Mouse (Mus musculus): ENCODE results near the gene Chaf1a. TPM values are rescaled to one million over a fixed set of nuclear protein-coding genes. Genes with fewer than 3 reads are reported as not detected.
A peak's percentile ranks its signal among the peaks of the same experiment; 100 is the strongest.

The Chaf1a gene
- 26.8 and 30.2 TPM in 2 replicates for polyA plus RNA-seq (2016; fragmentation: Nextera tagmentation; extraction: Ambion mirVana)

- peaks cover 4% of the 10 kb centered on the region; the same call in 1 of the 2 replicates for H3K36me3 ChIP-seq
- H3K9ac ChIP-seq = peak within 1 kb of the TSS; percentile 59
- H3K4me3 ChIP-seq = peak within 1 kb of the TSS; percentile 61
- peak within 1 kb of the TSS; percentile 78 for H3K4me2 ChIP-seq (replicated peaks)
- WGBS = under 1% methylated on average over 68 of the region's 68 CpGs
- H3K4me1 ChIP-seq = peaks cover 21% of the 10 kb centered on the region
- H3K9me3 ChIP-seq (replicated peaks) = no peaks in the 10 kb centered on the region
- no peaks in the 10 kb centered on the region for H3K27me3 ChIP-seq
- peak within 1 kb of the TSS; percentile 69 for H3K27ac ChIP-seq
- peak; percentile 79 for ATAC-seq (ENCODE audit: low FRiP score)
Observed at GRCm38 (mm10) chr17:56040030-56040856, at the start of gene Chaf1a. Chaf1a (plus strand) TSS chr17:56040439.

DNA sequence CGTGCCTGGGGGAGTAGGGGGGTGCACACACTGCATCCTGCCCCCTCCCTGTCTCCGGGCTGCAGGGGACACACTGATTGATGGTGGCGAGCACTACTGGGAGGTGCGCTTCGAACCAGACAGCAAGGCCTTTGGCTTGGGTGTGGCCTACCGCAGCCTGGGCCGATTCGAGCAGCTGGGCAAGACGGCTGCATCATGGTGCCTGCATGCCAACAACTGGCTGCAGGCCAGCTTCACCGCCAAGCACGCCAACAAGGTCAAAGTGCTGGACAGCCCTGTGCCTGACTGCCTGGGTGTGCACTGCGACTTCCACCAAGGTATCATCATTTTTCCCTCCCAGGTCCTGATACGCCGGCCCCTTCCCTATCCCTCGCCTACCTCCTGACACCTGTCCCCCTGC lies 44.2 kb upstream of the Chaf1a start:
- H3K36me3 ChIP-seq = peaks cover 46% of the 10 kb centered on the region
- no peak overlapping the region for H3K4me3 ChIP-seq
- H3K9ac ChIP-seq = no peak overlapping the region
- peaks cover 3% of the 10 kb centered on the region; the same call in 1 of the 2 replicates for H3K4me1 ChIP-seq
- H3K9me3 ChIP-seq (replicated peaks) = no peaks in the 10 kb centered on the region
- no peak overlapping the region for H3K4me2 ChIP-seq (replicated peaks)
- WGBS = 88% methylated on average over 15 of the region's 15 CpGs
- H3K27ac ChIP-seq = no peak overlapping the region
- no peak for ATAC-seq (ENCODE audit: low FRiP score)
- H3K27me3 ChIP-seq = peaks cover 18% of the 10 kb centered on the region

GRCm38 (mm10) chr17:55999794-56000499 lies 40.3 kb upstream of the Chaf1a start:
- Histone ChIP-seq H3K4me3 (no peak overlapping the region), H3K36me3 (peaks cover 24% of the 10 kb centered on the region)
- peak; percentile 18; the same call in 1 of the 2 replicates for ATAC-seq (ENCODE audit: low FRiP score)

DNA sequence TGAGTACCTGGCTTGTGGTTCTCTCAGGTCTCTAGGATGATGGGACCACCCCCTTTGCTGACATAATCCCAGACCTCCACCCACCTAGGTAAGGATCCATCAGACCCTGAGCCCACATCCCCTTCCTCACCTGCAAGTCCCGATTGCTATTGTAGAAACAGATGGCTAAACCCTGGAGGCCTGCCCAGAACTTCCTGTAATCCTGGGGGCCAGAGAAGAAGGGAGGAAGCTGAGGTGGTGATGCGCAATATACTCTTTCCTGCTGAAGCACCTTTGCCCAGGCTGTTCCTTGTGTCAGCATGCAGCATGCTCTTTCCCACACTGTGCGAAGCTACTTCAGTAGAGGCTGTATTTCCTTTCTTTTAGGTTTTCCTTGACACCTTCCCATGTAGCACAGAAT lies 37.2 kb upstream of the Chaf1a start:
- H3K4me3 ChIP-seq = no peak overlapping the region
- H3K4me2 ChIP-seq (replicated peaks) = no peak overlapping the region
- no peak overlapping the region for H3K27ac ChIP-seq
- WGBS = 78% methylated on average over 3 of the region's 3 CpGs
- ATAC-seq (ENCODE audit: low FRiP score) = no peak
- H3K9me3 ChIP-seq (replicated peaks) = no peaks in the 10 kb centered on the region
- no peaks in the 10 kb centered on the region for H3K36me3 ChIP-seq
- H3K9ac ChIP-seq = no peak overlapping the region
- H3K4me1 ChIP-seq = peaks cover 7% of the 10 kb centered on the region
- peaks cover 29% of the 10 kb centered on the region for H3K27me3 ChIP-seq

More at GRCm38 (mm10) chr17:55999794-56000499, 40.3 kb upstream of the Chaf1a start:
- no peak overlapping the region for H3K27ac ChIP-seq
- WGBS = 10% methylated on average over 30 of the region's 30 CpGs
- no peak overlapping the region for H3K9ac ChIP-seq
- H3K4me2 ChIP-seq (replicated peaks) = 0 out of 2 replicates have a peak overlapping the region, but pooled peaks have one; percentile 24
- no peaks in the 10 kb centered on the region for H3K9me3 ChIP-seq (replicated peaks)
- H3K4me1 ChIP-seq = peaks cover 3% of the 10 kb centered on the region; the same call in 1 of the 2 replicates
- H3K27me3 ChIP-seq = peaks cover 26% of the 10 kb centered on the region

- H3K9ac ChIP-seq = 0 out of 2 replicates have a peak within 1 kb of the TSS, but pooled peaks have one; percentile 9
- peaks cover 14% of the 10 kb centered on the region for H3K4me1 ChIP-seq
- no peak within 1 kb of the TSS for H3K4me2 ChIP-seq (replicated peaks)
- no peaks in the 10 kb centered on the region for H3K9me3 ChIP-seq (replicated peaks)
- H3K4me3 ChIP-seq = no peak within 1 kb of the TSS
- 43% methylated on average over 10 of the region's 13 CpGs for WGBS
- H3K27me3 ChIP-seq = peaks cover 16% of the 10 kb centered on the region
- no peaks in the 10 kb centered on the region for H3K36me3 ChIP-seq
- no peak within 1 kb of the TSS for H3K27ac ChIP-seq
- ATAC-seq (ENCODE audit: low FRiP score) = no peak
Observed at GRCm38 (mm10) chr17:56005415-56006061, 34.7 kb upstream of the Chaf1a start, which contains the start of the genes Stap2 and Mpnd. Stap2 (minus strand) TSS chr17:56005584. Mpnd (plus strand) TSS chr17:56005711.

DNA sequence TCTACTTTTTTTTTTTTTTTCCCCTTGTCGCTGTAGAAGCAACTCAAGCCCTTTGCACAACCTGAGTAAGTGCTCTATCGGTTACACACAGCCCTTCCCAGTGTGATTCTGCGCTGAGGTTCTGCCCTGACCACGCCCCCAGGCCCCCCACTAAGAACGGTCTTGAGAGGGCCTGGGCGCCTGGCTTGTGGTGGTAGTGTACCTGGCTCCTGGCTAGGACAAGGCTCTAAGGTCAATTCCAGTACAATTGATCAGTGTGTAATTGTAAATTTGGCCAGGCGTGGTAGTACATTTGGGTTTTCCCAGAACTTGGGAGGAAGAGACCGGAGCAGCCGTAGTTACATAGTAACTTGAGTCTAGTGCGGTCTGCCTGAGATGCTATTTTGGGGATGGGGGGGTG lies 33.3 kb upstream of the Chaf1a start:
- Histone ChIP-seq H3K9ac (no peak overlapping the region), H3K27me3 (0 out of 2 replicates have a peak, but pooled peaks cover 8% of the 10 kb centered on the region), H3K9me3 (replicated peaks) (no peaks in the 10 kb centered on the region), H3K27ac (peak overlapping the region; percentile 96), H3K4me1 (peaks cover 25% of the 10 kb centered on the region), H3K4me2 (replicated peaks) (no peak overlapping the region), H3K36me3 (peaks cover 12% of the 10 kb centered on the region), H3K4me3 (no peak overlapping the region)
- no peak for ATAC-seq (ENCODE audit: low FRiP score)
- 53% methylated on average over 10 of the region's 10 CpGs for WGBS

GRCm38 (mm10) chr17:56007444-56008355 lies 32.5 kb upstream of the Chaf1a start:
- 29% methylated on average over 14 of the region's 14 CpGs for WGBS
- Histone ChIP-seq H3K27me3 (0 out of 2 replicates have a peak, but pooled peaks cover 8% of the 10 kb centered on the region), H3K9me3 (replicated peaks) (no peaks in the 10 kb centered on the region), H3K9ac (peak overlapping the region; percentile 32; the same call in 1 of the 2 replicates), H3K4me2 (replicated peaks) (peak overlapping the region; percentile 84), H3K4me1 (peaks cover 25% of the 10 kb centered on the region), H3K36me3 (peaks cover 19% of the 10 kb centered on the region), H3K27ac (peak overlapping the region; percentile 96), H3K4me3 (peak overlapping the region; percentile 81)
- no peak for ATAC-seq (ENCODE audit: low FRiP score)

DNA sequence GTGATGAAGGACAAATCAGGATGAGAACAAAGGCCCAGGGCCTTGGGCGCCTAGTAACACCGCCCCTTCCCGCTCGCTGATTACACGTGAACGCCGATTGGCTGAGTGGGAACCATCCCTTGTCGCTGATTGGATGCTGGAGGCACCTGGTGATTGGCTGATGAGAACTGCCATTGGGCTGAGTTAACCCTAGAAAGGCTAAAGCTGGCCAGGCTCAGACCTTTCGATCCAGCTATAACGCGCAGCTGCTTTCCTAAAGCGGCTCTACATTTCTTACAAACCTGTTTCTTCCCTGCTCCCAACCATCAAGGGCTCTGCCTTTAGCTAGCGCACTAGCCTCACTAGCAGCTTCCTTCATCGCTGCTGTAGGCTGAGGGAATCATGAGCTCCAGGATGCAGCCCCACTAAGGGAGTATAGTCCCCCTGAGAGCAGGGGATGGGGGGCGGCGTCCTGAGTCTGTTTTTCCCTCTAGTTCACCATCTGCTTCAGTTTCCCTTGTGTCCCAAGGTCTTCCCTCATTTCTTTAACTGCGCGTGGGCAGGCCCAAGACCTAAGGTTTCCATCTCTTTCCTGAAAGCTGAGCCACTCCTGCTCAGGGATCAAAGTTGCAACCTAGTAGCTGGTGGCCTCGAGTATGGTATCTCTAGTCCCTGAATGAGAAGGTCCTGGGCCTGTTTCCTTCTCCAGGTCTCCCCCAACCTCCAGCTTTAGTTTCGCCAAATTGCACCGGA lies 31.7 kb upstream of the Chaf1a start:
- Histone ChIP-seq H3K36me3 (peaks cover 25% of the 10 kb centered on the region), H3K27ac (peak overlapping the region; percentile 96), H3K9me3 (replicated peaks) (no peaks in the 10 kb centered on the region), H3K27me3 (0 out of 2 replicates have a peak, but pooled peaks cover 3% of the 10 kb centered on the region), H3K4me3 (peak overlapping the region; percentile 81), H3K9ac (peak overlapping the region; percentile 95), H3K4me1 (peaks cover 25% of the 10 kb centered on the region), H3K4me2 (replicated peaks) (peak overlapping the region; percentile 84)
- ATAC-seq (ENCODE audit: low FRiP score) = peak; percentile 93
- 1% methylated on average over 21 of the region's 21 CpGs for WGBS

- 1% methylated on average over 55 of the region's 62 CpGs for WGBS
- H3K36me3 ChIP-seq = peaks cover 33% of the 10 kb centered on the region
- ATAC-seq (ENCODE audit: low FRiP score) = peak; percentile 92
- H3K4me1 ChIP-seq = peaks cover 25% of the 10 kb centered on the region
- H3K9ac ChIP-seq = peak overlapping the region; percentile 95
- H3K27ac ChIP-seq = peak overlapping the region; percentile 96
- H3K4me3 ChIP-seq = peak overlapping the region; percentile 81
- 0 out of 2 replicates have a peak, but pooled peaks cover 3% of the 10 kb centered on the region for H3K27me3 ChIP-seq
- no peaks in the 10 kb centered on the region for H3K9me3 ChIP-seq (replicated peaks)
- H3K4me2 ChIP-seq (replicated peaks) = peak overlapping the region; percentile 84
Observed at GRCm38 (mm10) chr17:56009088-56009961, 30.9 kb upstream of the Chaf1a start.

GRCm38 (mm10) chr17:56009962-56010240 lies 30.3 kb upstream of the Chaf1a start:
- ATAC-seq (ENCODE audit: low FRiP score) = no peak
- Histone ChIP-seq H3K27ac (peak overlapping the region; percentile 96), H3K4me3 (peak overlapping the region; percentile 81), H3K9ac (peak overlapping the region; percentile 95), H3K9me3 (replicated peaks) (no peaks in the 10 kb centered on the region), H3K4me1 (peaks cover 25% of the 10 kb centered on the region), H3K27me3 (0 out of 2 replicates have a peak, but pooled peaks cover 3% of the 10 kb centered on the region), H3K4me2 (replicated peaks) (peak overlapping the region; percentile 84), H3K36me3 (peaks cover 37% of the 10 kb centered on the region)
- WGBS = 47% methylated on average over 2 of the region's 2 CpGs

All from hindbrain, embryonic 12.5 days (tissue).